Mouse (Mus musculus): ENCODE measurements around the gene Ldlrad1. TPM values are rescaled to one million over a fixed set of nuclear protein-coding genes. Genes with fewer than 3 reads are reported as not detected.

The Ldlrad1 gene
- total RNA-seq, 2 experiments from 2014 or later, result not detected

- ATAC-seq (replicated peaks; ENCODE audit: low FRiP score, poor library complexity, severe bottlenecking), result no peak
Measured at GRCm38 (mm10) chr4:107252522-107252921, 43.5 kb downstream of the Ldlrad1 start.

GRCm38 (mm10) chr4:107253125-107254091, 44.4 kb downstream of the Ldlrad1 start, which contains the start of the genes Lrrc42 and Hspb11:
Gene Lrrc42 (minus strand): TSS chr4:107253532.
Gene Hspb11 (plus strand): TSS chr4:107253593.
- peak; percentile 90 for ATAC-seq (replicated peaks; ENCODE audit: low FRiP score, poor library complexity, severe bottlenecking)

- ATAC-seq (replicated peaks; ENCODE audit: low FRiP score, poor library complexity, severe bottlenecking), result no peak
Measured at GRCm38 (mm10) chr4:107254414-107254813, 45.4 kb downstream of the Ldlrad1 start.

GRCm38 (mm10) chr4:107260001-107260400, 51.0 kb downstream of the Ldlrad1 start:
- no peak for ATAC-seq (replicated peaks; ENCODE audit: low FRiP score, poor library complexity, severe bottlenecking)

Other genes with a start within 250 kb of the Ldlrad1 start
- 20.9 and 25.0 TPM in 2 replicates for gene Mrpl37, start 142.3 kb upstream of the Ldlrad1 start, total RNA-seq (2015; ENCODE audit: low replicate concordance)
- gene Mrpl37, start 142.3 kb upstream of the Ldlrad1 start, total RNA-seq (2017; ENCODE audit: low replicate concordance), result 5.4 and 17.2 TPM in 2 replicates
- gene Cyb5rl, start 142.2 kb upstream of the Ldlrad1 start, total RNA-seq (2015; ENCODE audit: low replicate concordance), result 0.63 TPM in 1 of 2 replicates, not detected in the other
- gene Cyb5rl, start 142.2 kb upstream of the Ldlrad1 start, total RNA-seq (2017; ENCODE audit: low replicate concordance), result 0.28 and 0.34 TPM in 2 replicates
- 0.42 TPM in 1 of 2 replicates, not detected in the other for gene Cdcp2, start 112.3 kb upstream of the Ldlrad1 start, total RNA-seq (2015; ENCODE audit: low replicate concordance)
- gene Cdcp2, start 112.3 kb upstream of the Ldlrad1 start, total RNA-seq (2017; ENCODE audit: low replicate concordance), result not detected in 2 replicates
- gene Tmem59, start 30.8 kb upstream of the Ldlrad1 start, total RNA-seq (2015; ENCODE audit: low replicate concordance), result 124 and 174 TPM in 2 replicates
- gene Tmem59, start 30.8 kb upstream of the Ldlrad1 start, total RNA-seq (2017; ENCODE audit: low replicate concordance), result 146 and 147 TPM in 2 replicates
- 6.5 and 20.3 TPM in 2 replicates for gene Tceanc2, start 30.1 kb upstream of the Ldlrad1 start, total RNA-seq (2015; ENCODE audit: low replicate concordance)
- gene Tceanc2, start 30.1 kb upstream of the Ldlrad1 start, total RNA-seq (2017; ENCODE audit: low replicate concordance), result 6.0 and 22.4 TPM in 2 replicates
- 2.3 and 12.3 TPM in 2 replicates for gene Lrrc42, start 44.4 kb downstream of the Ldlrad1 start, total RNA-seq (2015; ENCODE audit: low replicate concordance)
- gene Lrrc42, start 44.4 kb downstream of the Ldlrad1 start, total RNA-seq (2017; ENCODE audit: low replicate concordance), result 11.9 and 13.1 TPM in 2 replicates
- gene Hspb11, start 44.4 kb downstream of the Ldlrad1 start, total RNA-seq (2015; ENCODE audit: low replicate concordance), result 7.3 TPM in 1 of 2 replicates, not detected in the other
- 0.98 TPM in 1 of 2 replicates, not detected in the other for gene Hspb11, start 44.4 kb downstream of the Ldlrad1 start, total RNA-seq (2017; ENCODE audit: low replicate concordance)
- gene Dio1, start 98.0 kb downstream of the Ldlrad1 start, total RNA-seq (2015; ENCODE audit: low replicate concordance), result not detected in 2 replicates
- not detected in 2 replicates for gene Dio1, start 98.0 kb downstream of the Ldlrad1 start, total RNA-seq (2017; ENCODE audit: low replicate concordance)
- 14.0 and 40.7 TPM in 2 replicates for gene Yipf1, start 105.2 kb downstream of the Ldlrad1 start, total RNA-seq (2015; ENCODE audit: low replicate concordance)
- 16.6 and 25.2 TPM in 2 replicates for gene Yipf1, start 105.2 kb downstream of the Ldlrad1 start, total RNA-seq (2017; ENCODE audit: low replicate concordance)
- 18.6 and 20.7 TPM in 2 replicates for gene Ndc1, start 158.6 kb downstream of the Ldlrad1 start, total RNA-seq (2015; ENCODE audit: low replicate concordance)
- gene Ndc1, start 158.6 kb downstream of the Ldlrad1 start, total RNA-seq (2017; ENCODE audit: low replicate concordance), result 9.3 and 33.3 TPM in 2 replicates
- not detected in 2 replicates for gene Glis1, start 225.4 kb downstream of the Ldlrad1 start, total RNA-seq (2015; ENCODE audit: low replicate concordance)
- not detected in 2 replicates for gene Glis1, start 225.4 kb downstream of the Ldlrad1 start, total RNA-seq (2017; ENCODE audit: low replicate concordance)

All from erythroblast, adult 5-6 weeks (primary cell).